Mouse (Mus musculus) erythroblast, embryonic 14.5 days (primary cell): ENCODE measurements around the gene Rpl39l. TPM values are rescaled to one million over a fixed set of nuclear protein-coding genes. Genes with fewer than 3 reads are reported as not detected.
A peak's percentile ranks its signal among the peaks of the same experiment; 100 is the strongest.
"Not testable (repeated sequence)": the region's sequence is repeated elsewhere in the genome, so short reads cannot be mapped to it uniquely, and the experiment has no call there.

Source experiments
- H3K27me3 ChIP-seq: 2 replicates; pipeline ENCODE4 v1.6.1; 2012; ENCODE audit warnings: inconsistent platforms; ENCODE audit not compliant: control insufficient read depth
- H3K36me3 ChIP-seq: 2 replicates; pipeline ENCODE4 v1.6.1; 2012; ENCODE audit warnings: mild to moderate bottlenecking, inconsistent platforms; ENCODE audit not compliant: control insufficient read depth
- H3K4me1 ChIP-seq: 2 replicates; pipeline ENCODE4 v1.6.1; 2012; ENCODE audit warnings: inconsistent platforms; ENCODE audit not compliant: control insufficient read depth
- H3K4me3 ChIP-seq: replicated peaks from 2 replicates; pipeline ENCODE3; 2012; ENCODE audit warnings: moderate library complexity, mild to moderate bottlenecking, inconsistent platforms
- H3K9me3 ChIP-seq: 2 replicates; pipeline ENCODE4 v1.6.1; 2012; ENCODE audit warnings: low read length, inconsistent platforms, mixed read lengths; ENCODE audit not compliant: control insufficient read depth
- GATA1 ChIP-seq: IDR thresholded peaks from 2 replicates; pipeline ENCODE4 v1.6.1; 2012; ENCODE audit warnings: low read length, inconsistent platforms, mixed read lengths
- TAL1 ChIP-seq: IDR thresholded peaks from 3 replicates; pipeline ENCODE4 v1.6.1; 2012; ENCODE audit warnings: low read length, inconsistent platforms, mixed read lengths
- polyA plus RNA-seq: library from polyadenylated mRNA; stranded (reverse); fragments of >175 nt; gene quantifications from 2 replicates; pipeline ENCODE4 v1.2.3, GENCODE M21; 2012

The Rpl39l gene
- polyA plus RNA-seq, 1 experiment: 0.12 TPM

DNA sequence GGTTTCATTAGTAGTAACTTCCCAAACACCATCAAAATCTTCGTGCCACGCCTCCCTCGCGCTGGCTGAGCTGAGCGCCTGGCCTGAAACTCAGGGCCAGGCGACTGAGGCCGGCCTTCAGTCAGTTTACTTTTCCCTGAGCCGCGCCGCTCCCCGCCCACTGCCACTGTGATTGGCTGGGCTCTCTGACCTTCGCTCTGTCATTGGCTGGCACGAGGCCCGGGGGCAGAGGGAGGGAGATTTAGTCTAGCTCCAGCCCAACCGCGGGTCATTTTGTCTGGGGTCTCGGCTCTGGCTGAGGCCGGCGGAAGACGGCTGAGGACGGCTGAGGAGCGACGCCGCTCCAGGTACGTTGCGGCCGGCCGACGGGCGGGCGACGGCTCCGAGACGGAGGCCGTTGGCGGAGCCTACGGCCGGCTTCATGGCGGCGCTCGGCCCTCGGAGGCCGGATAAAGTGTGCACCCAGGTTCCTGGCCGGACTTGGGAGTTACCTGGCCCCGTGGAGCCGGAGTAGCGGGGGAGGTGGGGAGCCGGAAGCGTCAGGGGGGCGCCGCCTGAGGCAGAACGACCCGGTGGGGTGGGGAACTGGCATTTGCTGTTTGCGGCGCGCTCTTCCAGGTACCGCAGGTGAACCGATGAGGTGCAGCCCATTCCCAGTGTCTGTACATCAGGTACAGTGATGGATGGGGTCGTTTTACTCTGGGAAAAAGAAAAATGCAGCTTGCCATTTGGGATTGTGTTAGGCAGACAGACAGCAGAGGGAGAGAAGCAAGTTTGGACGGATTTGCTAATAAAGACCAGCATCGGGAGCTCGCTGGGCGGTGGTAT, 22.9 kb downstream of the Rpl39l start, which contains the start of gene Atf7ip2:
TSS of gene Atf7ip2 (plus strand) at position 34 of the 828 bp plus-strand sequence.
- no peaks in the 10 kb centered on the region for H3K9me3 ChIP-seq
- H3K4me3 ChIP-seq: peak within 1 kb of the TSS; percentile 63
- TF ChIP-seq GATA1: no peak
- no peak for TF ChIP-seq TAL1
- H3K27me3 ChIP-seq: peaks cover 23% of the 10 kb centered on the region
- H3K4me1 ChIP-seq: peaks cover 9% of the 10 kb centered on the region
- no peaks in the 10 kb centered on the region for H3K36me3 ChIP-seq

DNA sequence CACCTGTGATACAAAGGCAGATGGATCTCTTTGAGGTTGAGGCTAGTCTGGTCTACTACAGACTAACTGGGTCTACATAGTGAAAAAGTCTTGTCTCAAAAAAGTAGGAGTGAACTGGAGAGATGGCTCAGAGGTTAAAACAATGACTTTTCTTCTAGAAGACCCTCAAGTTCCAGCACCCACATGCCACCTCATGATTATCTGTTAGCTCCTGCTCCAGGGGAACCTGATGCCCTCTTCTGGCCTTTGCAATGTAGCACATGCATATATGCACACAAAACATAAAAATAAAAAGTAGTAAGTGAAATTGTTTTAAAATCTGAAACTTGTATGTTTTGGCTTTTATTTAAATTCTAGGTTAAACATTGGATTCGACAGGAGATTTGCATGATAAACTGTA, 38.8 kb downstream of the Rpl39l start:
- Histone ChIP-seq H3K36me3 (no peaks in the 10 kb centered on the region), H3K27me3 (no peaks in the 10 kb centered on the region), H3K4me3 (no peak overlapping the region), H3K9me3 (no peaks in the 10 kb centered on the region), H3K4me1 (no peaks in the 10 kb centered on the region)
- TF ChIP-seq TAL1 (no peak), GATA1 (no peak)

DNA sequence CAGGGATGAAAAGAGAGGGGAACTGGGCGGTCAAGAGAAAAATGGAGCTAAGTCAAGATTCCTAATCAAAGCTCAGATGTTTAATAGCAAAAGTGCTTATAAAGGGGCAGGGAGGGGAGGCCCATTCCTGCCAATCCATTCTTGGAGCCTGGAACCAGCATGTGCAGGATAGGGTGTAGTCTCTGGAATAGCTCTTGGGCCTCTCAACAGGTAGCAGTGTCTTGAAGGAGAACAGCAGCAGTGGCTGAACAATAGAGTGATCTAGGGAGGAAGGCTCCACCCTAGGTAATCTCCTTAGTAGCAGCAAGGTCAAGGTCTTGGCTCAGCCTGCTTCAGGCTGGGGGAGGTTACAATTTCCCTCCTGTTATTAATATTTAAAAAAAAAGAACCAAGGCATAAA, 46.3 kb downstream of the Rpl39l start:
- not testable (repeated sequence) for H3K9me3 ChIP-seq

DNA sequence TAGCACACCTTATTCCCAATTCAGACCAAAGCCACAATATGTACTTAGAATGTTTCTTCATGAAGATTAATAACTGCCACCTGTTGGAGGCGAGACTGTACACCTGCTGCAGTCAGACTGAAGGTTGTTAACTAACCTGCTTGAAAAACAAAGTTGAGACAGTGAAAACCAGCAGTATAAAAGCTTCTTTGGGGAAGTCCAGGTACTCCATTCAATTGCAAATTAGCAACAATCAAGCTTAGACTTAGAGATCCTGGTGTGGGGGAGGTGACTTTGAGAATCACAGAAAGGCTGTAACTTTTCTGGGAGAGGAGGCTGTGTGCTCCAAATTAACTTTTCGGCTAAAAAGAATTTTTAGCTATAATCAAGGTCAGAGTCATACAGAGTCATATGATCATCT, 47.0 kb downstream of the Rpl39l start:
- not testable (repeated sequence) for H3K4me3 ChIP-seq, H3K9me3 ChIP-seq, H3K36me3 ChIP-seq, H3K4me1 ChIP-seq, H3K27me3 ChIP-seq

More for the DNA sequence above, 46.3 kb downstream of the Rpl39l start:
- H3K4me3 ChIP-seq, H3K4me1 ChIP-seq, H3K36me3 ChIP-seq, H3K27me3 ChIP-seq: not testable (repeated sequence)

Other genes starting within 250 kb of the Rpl39l start
- gene Grin2a, start 174.7 kb upstream of the Rpl39l start, polyA plus RNA-seq: 0.01 TPM in 1 of 2 replicates, not detected in the other
- gene Atf7ip2, start 22.5 kb downstream of the Rpl39l start, polyA plus RNA-seq: not detected in 2 replicates
- gene Emp2, start 143.7 kb downstream of the Rpl39l start, polyA plus RNA-seq: not detected in 2 replicates
- not detected in 2 replicates for gene Tekt5, start 225.3 kb downstream of the Rpl39l start, polyA plus RNA-seq
- gene Nubp1, start 241.7 kb downstream of the Rpl39l start, polyA plus RNA-seq: 3.0 and 3.6 TPM in 2 replicates